Mouse (Mus musculus) hindbrain, postnatal 0 days (tissue): ENCODE results near the gene Tbc1d14. TPM values are rescaled to one million over a fixed set of nuclear protein-coding genes. Genes with fewer than 3 reads are reported as not detected.

Experiments
- ATAC-seq: fragments of 200-750 bp; cut with Nextera tagmentation; 2 replicates; pipeline ENCODE4 v1.8.0; 2017; ENCODE audit warnings: mild to moderate bottlenecking, moderate TSS enrichment, moderate library complexity
- DNase-seq: peaks from one replicate; pipeline ENCODE4 v3.0.0-alpha.2; 2015; ENCODE audit warnings: low spot score
- H3K27ac ChIP-seq: fragments of 300-500 bp; sonication (generic); 2 replicates; pipeline ENCODE4 v1.5.1; 2014; ENCODE audit warnings: mild to moderate bottlenecking
- H3K27me3 ChIP-seq: fragments of 300-500 bp; sonication (generic); 2 replicates; pipeline ENCODE4 v1.6.1; 2014; ENCODE audit warnings: low read length, mixed read lengths; ENCODE audit not compliant: insufficient read depth
- H3K36me3 ChIP-seq: fragments of 300-500 bp; sonication (generic); 2 replicates; pipeline ENCODE4 v1.6.1; 2014; ENCODE audit warnings: low read length, mixed read lengths; ENCODE audit not compliant: insufficient read depth
- H3K4me1 ChIP-seq: fragments of 300-500 bp; sonication (generic); 2 replicates; pipeline ENCODE4 v1.6.1; 2014; ENCODE audit warnings: antibody characterized with exemption, low read length, mixed read lengths; ENCODE audit not compliant: insufficient read depth
- H3K4me2 ChIP-seq: fragments of 300-500 bp; sonication (generic); 2 replicates; pipeline ENCODE4 v1.6.1; 2014; ENCODE audit warnings: low read depth, mild to moderate bottlenecking, low read length, moderate library complexity, mixed read lengths
- H3K4me3 ChIP-seq: fragments of 300-500 bp; sonication (generic); 2 replicates; pipeline ENCODE4 v1.5.1; 2014; ENCODE audit warnings: low read length
- H3K9ac ChIP-seq: fragments of 300-500 bp; sonication (generic); replicated peaks from 2 replicates; pipeline ENCODE4 v1.6.1; 2014; ENCODE audit warnings: mild to moderate bottlenecking, low read length, moderate library complexity, mixed read lengths
- H3K9me3 ChIP-seq: fragments of 300-500 bp; sonication (generic); 2 replicates; pipeline ENCODE4 v1.6.1; 2016; ENCODE audit warnings: low read length, mixed read lengths
- CTCF ChIP-seq: IDR thresholded peaks from 2 replicates; pipeline ENCODE4 v1.5.1; 2016; ENCODE audit warnings: antibody characterized with exemption, control low read depth, low read depth
- WGBS: fragments of 180-500 bp; shearing (Covaris S2); extraction: QIAGEN DNeasy Blood & Tissue Kit; methylation state at CpG from one replicate; pipeline ENCODE4 v1.1.7; 2014; 5-methylcytosine and 5-hydroxymethylcytosine counted together
- polyA plus RNA-seq: library from polyadenylated mRNA; unstranded; fragments of >200 nt; fragmentation: Nextera tagmentation; extraction: Ambion mirVana; gene quantifications from 2 replicates; pipeline ENCODE4 v1.2.1, GENCODE M21; 2015
- total RNA-seq: library from RNA; depleted of rRNA; stranded (reverse); fragments of >200 nt; gene quantifications from 2 replicates; pipeline ENCODE4 v1.2.3, GENCODE M21; 2014; rRNA removed

Tbc1d14 gene
- total and polyA plus RNA-seq, 2 experiments from 2014 or later, result 22.9 to 46.4 TPM

GRCm38 (mm10) chr5:36451119-36451518, 142.0 kb downstream of the Tbc1d14 start:
- no peak overlapping the region for H3K27ac ChIP-seq
- H3K4me2 ChIP-seq, result no peak overlapping the region
- H3K9ac ChIP-seq, result no peak overlapping the region
- no peak for DNase-seq
- no peaks in the 10 kb centered on the region for H3K4me1 ChIP-seq
- H3K36me3 ChIP-seq, result no peaks in the 10 kb centered on the region
- H3K9me3 ChIP-seq, result no peaks in the 10 kb centered on the region
- no peaks in the 10 kb centered on the region for H3K27me3 ChIP-seq
- TF ChIP-seq CTCF, result no peak
- no peak overlapping the region for H3K4me3 ChIP-seq
- 0 out of 2 replicates have a peak, but pooled peaks have one; percentile 27 for ATAC-seq
- 30% methylated on average over 9 of the region's 10 CpGs for WGBS

GRCm38 (mm10) chr5:36449710-36450358, 143.2 kb downstream of the Tbc1d14 start:
- Histone ChIP-seq H3K9ac (no peak overlapping the region), H3K4me2 (no peak overlapping the region), H3K4me1 (no peaks in the 10 kb centered on the region), H3K9me3 (no peaks in the 10 kb centered on the region), H3K27me3 (no peaks in the 10 kb centered on the region), H3K4me3 (no peak overlapping the region), H3K27ac (no peak overlapping the region), H3K36me3 (no peaks in the 10 kb centered on the region)
- ATAC-seq (no peak), DNase-seq (no peak)
- 80% methylated on average over 6 of the region's 6 CpGs for WGBS
- TF ChIP-seq CTCF, result no peak

- Histone ChIP-seq H3K4me1 (no peaks in the 10 kb centered on the region), H3K9ac (no peak overlapping the region), H3K27me3 (no peaks in the 10 kb centered on the region), H3K27ac (no peak overlapping the region), H3K4me2 (no peak overlapping the region), H3K36me3 (no peaks in the 10 kb centered on the region), H3K4me3 (no peak overlapping the region), H3K9me3 (no peaks in the 10 kb centered on the region)
- 91% methylated on average over 12 of the region's 12 CpGs for whole genome bisulfite sequencing
- DNase-seq, result no peak
- TF ChIP-seq CTCF, result no peak
- no peak for ATAC-seq
These were observed 145.2 kb downstream of the Tbc1d14 start for GRCm38 (mm10) chr5:36447872-36448271.

- Histone ChIP-seq H3K9ac (no peak overlapping the region), H3K27ac (no peak overlapping the region), H3K4me1 (no peaks in the 10 kb centered on the region), H3K4me2 (no peak overlapping the region), H3K9me3 (no peaks in the 10 kb centered on the region), H3K4me3 (no peak overlapping the region), H3K27me3 (no peaks in the 10 kb centered on the region), H3K36me3 (no peaks in the 10 kb centered on the region)
- no peak for DNase-seq
- no peak for ATAC-seq
- no peak for TF ChIP-seq CTCF
- 44% methylated on average over 9 of the region's 9 CpGs for WGBS
These were observed 146.7 kb downstream of the Tbc1d14 start for GRCm38 (mm10) chr5:36446166-36446890.

GRCm38 (mm10) chr5:36445028-36445427, 148.0 kb downstream of the Tbc1d14 start:
- H3K9ac ChIP-seq, result no peak overlapping the region
- DNase-seq (peak; percentile 48), ATAC-seq (no peak)
- no peaks in the 10 kb centered on the region for H3K4me1 ChIP-seq
- H3K4me2 ChIP-seq, result no peak overlapping the region
- no peaks in the 10 kb centered on the region for H3K36me3 ChIP-seq
- H3K27ac ChIP-seq, result no peak overlapping the region
- H3K4me3 ChIP-seq, result no peak overlapping the region
- H3K9me3 ChIP-seq, result no peaks in the 10 kb centered on the region
- H3K27me3 ChIP-seq, result no peaks in the 10 kb centered on the region
- 23% methylated on average over 8 of the region's 8 CpGs for WGBS
- TF ChIP-seq CTCF, result no peak

GRCm38 (mm10) chr5:36444611-36445010, 148.5 kb downstream of the Tbc1d14 start:
- Histone ChIP-seq H3K4me2 (no peak overlapping the region), H3K27me3 (no peaks in the 10 kb centered on the region), H3K36me3 (no peaks in the 10 kb centered on the region), H3K4me1 (no peaks in the 10 kb centered on the region), H3K4me3 (no peak overlapping the region), H3K9me3 (no peaks in the 10 kb centered on the region), H3K9ac (no peak overlapping the region), H3K27ac (no peak overlapping the region)
- DNase-seq (no peak), ATAC-seq (no peak)
- 44% methylated on average over 4 of the region's 4 CpGs for WGBS
- TF ChIP-seq CTCF, result no peak

GRCm38 (mm10) chr5:36440741-36441140, 152.3 kb downstream of the Tbc1d14 start:
- Histone ChIP-seq H3K9me3 (no peaks in the 10 kb centered on the region), H3K9ac (no peak overlapping the region), H3K4me1 (no peaks in the 10 kb centered on the region), H3K4me2 (no peak overlapping the region), H3K36me3 (no peaks in the 10 kb centered on the region), H3K4me3 (no peak overlapping the region), H3K27me3 (no peaks in the 10 kb centered on the region), H3K27ac (no peak overlapping the region)
- TF ChIP-seq CTCF, result no peak
- WGBS, result 40% methylated on average over 3 of the region's 3 CpGs
- DNase-seq, result no peak
- ATAC-seq, result no peak

Other genes with a start within 250 kb of the Tbc1d14 start
- 47.8 and 50.3 TPM in 2 replicates for gene Sorcs2, start 195.1 kb downstream of the Tbc1d14 start, total RNA-seq
- 11.5 and 12.4 TPM in 2 replicates for gene Sorcs2, start 195.1 kb downstream of the Tbc1d14 start, polyA plus RNA-seq
- 13.9 and 15.9 TPM in 2 replicates for gene Grpel1, start 128.3 kb downstream of the Tbc1d14 start, total RNA-seq
- gene Grpel1, start 128.3 kb downstream of the Tbc1d14 start, polyA plus RNA-seq, result 41.4 and 41.9 TPM in 2 replicates
- gene Tada2b, start 109.0 kb downstream of the Tbc1d14 start, total RNA-seq, result 18.9 and 25.8 TPM in 2 replicates
- gene Tada2b, start 109.0 kb downstream of the Tbc1d14 start, polyA plus RNA-seq, result 3.4 and 3.9 TPM in 2 replicates
- gene Ccdc96, start 108.7 kb downstream of the Tbc1d14 start, total RNA-seq, result 0.63 and 1.3 TPM in 2 replicates
- 2.1 and 2.4 TPM in 2 replicates for gene Ccdc96, start 108.7 kb downstream of the Tbc1d14 start, polyA plus RNA-seq
- 56.2 and 64.6 TPM in 2 replicates for gene D5Ertd579e, start 102.7 kb upstream of the Tbc1d14 start, total RNA-seq
- gene D5Ertd579e, start 102.7 kb upstream of the Tbc1d14 start, polyA plus RNA-seq, result 31.0 and 32.2 TPM in 2 replicates
- 19.7 and 29.1 TPM in 2 replicates for gene Bloc1s4, start 155.4 kb upstream of the Tbc1d14 start, total RNA-seq
- gene Bloc1s4, start 155.4 kb upstream of the Tbc1d14 start, polyA plus RNA-seq, result 28.9 and 32.0 TPM in 2 replicates
- 278 and 298 TPM in 2 replicates for gene Mrfap1, start 203.5 kb upstream of the Tbc1d14 start, total RNA-seq
- gene Mrfap1, start 203.5 kb upstream of the Tbc1d14 start, polyA plus RNA-seq, result 443 and 477 TPM in 2 replicates
- gene Man2b2, start 237.4 kb upstream of the Tbc1d14 start, total RNA-seq, result 30.0 and 30.2 TPM in 2 replicates
- gene Man2b2, start 237.4 kb upstream of the Tbc1d14 start, polyA plus RNA-seq, result 16.0 and 17.9 TPM in 2 replicates